9 mouse cellular contexts compared by ENCODE assay signal in the genomic region with DNA sequence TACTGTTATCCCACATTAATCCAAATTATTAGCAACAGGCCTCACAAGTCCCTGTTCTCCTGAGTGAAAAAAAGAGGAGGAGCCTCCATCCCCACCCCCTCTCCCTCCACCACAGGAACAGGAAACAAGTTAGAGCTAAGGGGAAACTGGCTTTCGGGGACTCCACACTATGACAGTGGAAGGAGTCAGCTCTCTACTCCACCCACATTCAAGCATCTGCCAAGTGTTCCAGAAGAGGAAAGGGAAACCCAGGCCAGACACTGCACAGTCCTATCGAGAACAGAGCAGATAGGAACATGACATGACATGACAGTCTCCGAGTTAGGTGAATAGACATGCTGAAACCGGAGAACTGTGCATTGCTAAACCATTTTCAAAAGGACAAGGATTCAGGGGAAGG.
DNase-seq lines count a peak whose midpoint lies in the region; ATAC-seq and TF ChIP-seq lines count a peak whose summit lies in the region.
"Had no signal": no experiment of that assay in that cellular context is flagged by ENCODE, and none has a peak within 500 bp of the region (broad histone marks: within the 10 kb centered on the region; RNA-seq: fewer than 3 reads in every experiment).

No protein-coding gene starts in this region.

- no peak for DNase-seq in frontal cortex, postnatal 25 days (ENCODE audit: low spot score in 2 of 2)
- DNase-seq in adrenal gland, postnatal 25 days, result peak; percentile 27
- DNase-seq in liver, result peak; percentile 13
- no peak for DNase-seq in hindbrain, postnatal 0 days (ENCODE audit: low spot score)
- DNase-seq in cerebellum, adult 11-12 months, result no peak

- no peak overlapping the region for H3K4me3 ChIP-seq in heart, embryonic 14.5 days (ENCODE audit: control insufficient read depth in 1 of 2, insufficient read depth in 1 of 2, low read depth in 1 of 2, low read length in 2 of 2)
- H3K4me3 ChIP-seq in stomach, embryonic 15.5 days (replicated peaks), result no peak overlapping the region
- no peak overlapping the region for H3K4me3 ChIP-seq in hindbrain, postnatal 0 days (ENCODE audit: low read length)
- H3K4me3 ChIP-seq: erythroblast, embryonic 14.5 days had no signal

- ATAC-seq in frontal cortex, adult (ENCODE audit: low TSS enrichment), result peak; percentile 94
- ATAC-seq in heart, embryonic 14.5 days (ENCODE audit: insufficient number of reproducible peaks, insufficient read depth, low FRiP score, low read depth), result peak; percentile 94
- peak; percentile 65; the same call in 1 of the 2 replicates for ATAC-seq in stomach, embryonic 15.5 days (ENCODE audit: insufficient read depth, low FRiP score, low read depth)
- no peak for ATAC-seq in hindbrain, postnatal 0 days

- 0 out of 2 replicates have a peak, but pooled peaks cover 3% of the 10 kb centered on the region for H3K9me3 ChIP-seq in heart, embryonic 14.5 days (ENCODE audit: control insufficient read depth, low read length)
- H3K9me3 ChIP-seq in stomach, embryonic 15.5 days, result no peaks in the 10 kb centered on the region
- no peaks in the 10 kb centered on the region for H3K9me3 ChIP-seq in hindbrain, postnatal 0 days (ENCODE audit: low read length)

- H3K27me3 ChIP-seq in heart, embryonic 14.5 days (ENCODE audit: control insufficient read depth, insufficient read depth, low read length), result no peaks in the 10 kb centered on the region
- H3K27me3 ChIP-seq in stomach, embryonic 15.5 days (replicated peaks), result no peaks in the 10 kb centered on the region
- no peaks in the 10 kb centered on the region for H3K27me3 ChIP-seq in hindbrain, postnatal 0 days (ENCODE audit: insufficient read depth, low read length)

- H3K4me1 ChIP-seq in heart, embryonic 14.5 days (ENCODE audit: control insufficient read depth in 2 of 2, insufficient read depth in 2 of 2, low read length in 2 of 2), result peaks cover 4 to 26% of the 10 kb centered on the region in 2 experiments
- H3K4me1 ChIP-seq in stomach, embryonic 15.5 days, result peaks cover 21% of the 10 kb centered on the region
- H3K4me1 ChIP-seq in hindbrain, postnatal 0 days (ENCODE audit: insufficient read depth, low read length), result no peaks in the 10 kb centered on the region

- peak overlapping the region; percentile 65 to 67 for H3K27ac ChIP-seq in heart, embryonic 14.5 days (replicated peaks in 1 of 2; ENCODE audit: control insufficient read depth in 1 of 2, insufficient read depth in 1 of 2, low read depth in 2 of 2, low read length in 2 of 2)
- no peak overlapping the region for H3K27ac ChIP-seq in stomach, embryonic 15.5 days
- no peak overlapping the region for H3K27ac ChIP-seq in hindbrain, postnatal 0 days

- peak overlapping the region; percentile 23 for H3K4me2 ChIP-seq in heart, embryonic 14.5 days (ENCODE audit: low read length)
- H3K4me2 ChIP-seq in stomach, embryonic 15.5 days, result no peak overlapping the region
- no peak overlapping the region for H3K4me2 ChIP-seq in hindbrain, postnatal 0 days (ENCODE audit: low read depth, low read length)

- H3K36me3 ChIP-seq in heart, embryonic 14.5 days (ENCODE audit: control insufficient read depth, insufficient read depth, low read length), result peaks cover 22% of the 10 kb centered on the region; the same call in 1 of the 2 replicates
- 0 out of 2 replicates have a peak, but pooled peaks cover 7% of the 10 kb centered on the region for H3K36me3 ChIP-seq in stomach, embryonic 15.5 days
- H3K36me3 ChIP-seq in hindbrain, postnatal 0 days (ENCODE audit: insufficient read depth, low read length), result no peaks in the 10 kb centered on the region

- no peak overlapping the region for H3K9ac ChIP-seq in heart, embryonic 14.5 days (ENCODE audit: low read length)
- H3K9ac ChIP-seq in stomach, embryonic 15.5 days, result no peak overlapping the region
- H3K9ac ChIP-seq in hindbrain, postnatal 0 days (replicated peaks; ENCODE audit: low read length), result no peak overlapping the region

- under 1% methylated on average over 4 of the region's 4 CpGs for WGBS in heart, embryonic 14.5 days
- 38% methylated on average over 4 of the region's 4 CpGs for WGBS in stomach, embryonic 15.5 days
- WGBS in hindbrain, postnatal 0 days, result 46% methylated on average over 4 of the region's 4 CpGs

- TF ChIP-seq CTCF in hindbrain, postnatal 0 days (IDR thresholded peaks at IDR 0.05; ENCODE audit: low read depth), result no peak

Comparison
In these comparisons a context has a peak if more than half of its experiments do, and no peak if none do; other contexts are left out.
1. DNase-seq: peak in adrenal gland, postnatal 25 days (single experiment) and liver (single experiment); none in frontal cortex, postnatal 25 days (0 of 2), hindbrain, postnatal 0 days (single experiment) and cerebellum, adult 11-12 months (single experiment).
2. H3K27ac ChIP-seq: peak in heart, embryonic 14.5 days (2 of 2); none in stomach, embryonic 15.5 days (single experiment) and hindbrain, postnatal 0 days (single experiment).